Mouse (Mus musculus) A20 (cell line): Measurements from ENCODE around the gene Atg7.
A peak's percentile ranks its signal among the peaks of the same experiment; 100 is the strongest.

Source experiments
- DNase-seq: peaks from one replicate; pipeline ENCODE4 v3.0.0-alpha.2; 2011; ENCODE audit warnings: low read depth, low spot score

Atg7 gene

DNA sequence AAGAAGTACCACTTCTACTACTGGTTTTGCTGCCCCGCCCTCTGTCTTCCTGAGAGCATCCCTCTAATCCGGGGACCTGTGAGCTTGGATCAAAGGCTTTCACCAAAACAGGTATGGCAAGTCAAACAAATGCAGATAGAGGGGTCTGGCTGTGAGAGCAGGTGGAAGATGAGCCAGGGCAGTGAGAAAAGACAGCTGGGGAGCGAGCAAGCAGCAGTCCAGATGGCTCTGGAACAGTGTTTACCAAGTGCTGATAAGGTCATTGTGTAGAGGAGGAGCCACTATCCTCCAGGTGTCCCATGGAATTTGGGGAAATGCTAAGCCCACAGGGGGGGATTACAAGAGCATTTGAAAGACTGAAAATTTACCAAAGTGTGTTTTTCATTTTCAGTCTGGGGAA lies 41.5 kb downstream of the Atg7 start:
- no peak for DNase-seq

DNA sequence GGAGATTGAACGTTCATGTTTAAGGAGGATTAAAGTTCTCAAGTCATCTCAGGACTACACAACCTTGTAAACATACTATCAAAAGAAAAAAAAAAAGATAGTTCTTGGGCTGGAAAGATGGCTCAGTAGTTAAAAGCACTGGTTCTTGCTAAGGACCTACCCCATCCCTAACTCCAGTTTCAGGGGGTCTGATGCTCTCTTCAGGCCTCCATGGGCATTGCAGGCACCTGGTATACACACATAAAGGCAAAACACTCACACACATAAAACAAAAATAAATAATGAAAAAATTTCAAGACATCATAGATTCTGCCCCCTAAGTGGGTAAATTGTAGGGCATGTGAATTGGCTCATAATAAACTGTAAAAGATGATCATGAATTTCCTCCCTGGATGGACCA lies 42.5 kb downstream of the Atg7 start:
- DNase-seq, result no peak

- DNase-seq, result no peak
Observed at GRCm38 (mm10) chr6:114687035-114687434, 44.1 kb downstream of the Atg7 start.

GRCm38 (mm10) chr6:114690661-114691060 lies 47.8 kb downstream of the Atg7 start:
- no peak for DNase-seq

DNA sequence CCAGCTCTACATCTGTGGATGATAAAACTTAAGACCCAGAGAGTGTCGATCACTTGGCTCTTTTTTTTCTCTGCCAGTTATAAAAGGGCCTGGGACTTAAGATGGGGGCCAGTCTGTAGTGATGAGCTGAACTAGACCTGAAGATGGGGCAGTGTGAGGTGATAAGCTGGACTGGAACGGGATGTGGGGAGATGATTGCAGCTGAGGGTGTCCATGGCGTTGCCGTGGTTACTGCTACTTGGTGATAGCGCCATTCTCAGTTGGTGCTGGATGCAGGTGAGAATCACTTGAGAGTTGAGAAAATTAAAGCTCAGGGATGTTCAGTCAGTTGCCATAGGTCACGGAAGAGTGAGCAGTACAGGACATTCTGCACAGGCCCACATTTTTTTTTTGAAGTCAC lies 48.6 kb downstream of the Atg7 start:
- DNase-seq, result no peak

GRCm38 (mm10) chr6:114692691-114693090 lies 49.8 kb downstream of the Atg7 start:
- DNase-seq, result no peak

DNA sequence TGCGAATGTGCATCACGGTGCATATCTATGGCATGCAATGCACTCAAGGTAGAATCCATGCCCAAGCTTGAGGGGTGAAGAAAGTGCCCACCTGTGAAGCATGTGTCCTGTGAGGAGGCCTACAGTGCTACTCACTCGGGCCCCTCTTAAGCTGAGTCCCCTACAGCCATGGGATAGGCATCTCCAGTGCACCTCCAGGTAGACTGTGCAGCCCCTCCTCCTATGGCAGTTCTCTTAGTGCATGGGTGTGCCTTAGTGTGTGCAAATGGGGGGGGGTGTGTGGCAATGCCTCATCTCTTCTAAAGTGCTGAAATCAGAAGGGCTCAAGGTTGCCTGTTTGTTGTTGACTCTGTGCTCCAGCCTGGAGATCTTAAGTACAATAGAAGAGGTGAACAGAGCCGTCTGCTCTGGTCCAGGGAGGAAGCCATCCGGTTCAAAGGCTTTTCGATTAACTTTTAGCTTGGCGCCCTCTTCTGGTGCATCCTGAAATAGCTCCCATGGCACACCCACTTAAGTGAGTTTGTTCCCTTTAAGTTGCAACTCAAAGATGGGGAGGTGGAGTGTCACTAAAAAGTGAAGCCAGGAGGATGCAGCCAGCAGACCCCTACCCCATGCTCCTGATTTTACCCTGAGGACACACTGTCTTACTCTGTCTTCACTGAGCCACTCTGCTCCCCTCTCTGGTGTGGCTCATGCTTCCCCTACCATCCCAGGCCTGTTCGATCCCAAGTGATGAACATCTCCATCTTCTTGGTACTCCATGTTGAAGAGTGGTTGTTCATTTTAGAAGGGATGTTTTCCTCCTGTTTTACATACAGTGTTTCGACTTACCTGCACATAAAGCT lies 55.0 kb downstream of the Atg7 start:
- DNase-seq, result peak; percentile 65

- no peak for DNase-seq
Observed at GRCm38 (mm10) chr6:114698578-114698977, 55.7 kb downstream of the Atg7 start.

DNA sequence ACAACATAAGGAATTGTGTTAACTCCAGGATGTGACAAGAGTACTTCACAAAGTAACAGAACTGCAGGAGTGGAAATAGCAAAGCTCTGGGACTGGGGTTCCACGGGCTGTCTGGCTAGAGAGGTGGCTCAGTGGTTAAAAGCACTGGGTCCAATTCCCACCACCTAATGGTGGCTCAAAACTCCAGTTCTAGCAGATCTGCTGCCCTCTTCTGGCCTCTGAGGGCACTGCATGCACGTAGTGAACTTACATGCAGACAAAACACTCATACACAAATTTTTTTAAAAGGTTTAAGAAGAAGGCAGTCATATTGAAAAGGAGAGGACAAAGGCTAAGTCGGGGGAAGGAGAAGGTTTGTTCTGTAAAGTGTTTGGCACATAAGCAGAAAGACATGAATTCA lies 57.8 kb downstream of the Atg7 start:
- DNase-seq, result peak; percentile 45

GRCm38 (mm10) chr6:114707032-114707431 lies 64.1 kb downstream of the Atg7 start:
- DNase-seq, result no peak

DNA sequence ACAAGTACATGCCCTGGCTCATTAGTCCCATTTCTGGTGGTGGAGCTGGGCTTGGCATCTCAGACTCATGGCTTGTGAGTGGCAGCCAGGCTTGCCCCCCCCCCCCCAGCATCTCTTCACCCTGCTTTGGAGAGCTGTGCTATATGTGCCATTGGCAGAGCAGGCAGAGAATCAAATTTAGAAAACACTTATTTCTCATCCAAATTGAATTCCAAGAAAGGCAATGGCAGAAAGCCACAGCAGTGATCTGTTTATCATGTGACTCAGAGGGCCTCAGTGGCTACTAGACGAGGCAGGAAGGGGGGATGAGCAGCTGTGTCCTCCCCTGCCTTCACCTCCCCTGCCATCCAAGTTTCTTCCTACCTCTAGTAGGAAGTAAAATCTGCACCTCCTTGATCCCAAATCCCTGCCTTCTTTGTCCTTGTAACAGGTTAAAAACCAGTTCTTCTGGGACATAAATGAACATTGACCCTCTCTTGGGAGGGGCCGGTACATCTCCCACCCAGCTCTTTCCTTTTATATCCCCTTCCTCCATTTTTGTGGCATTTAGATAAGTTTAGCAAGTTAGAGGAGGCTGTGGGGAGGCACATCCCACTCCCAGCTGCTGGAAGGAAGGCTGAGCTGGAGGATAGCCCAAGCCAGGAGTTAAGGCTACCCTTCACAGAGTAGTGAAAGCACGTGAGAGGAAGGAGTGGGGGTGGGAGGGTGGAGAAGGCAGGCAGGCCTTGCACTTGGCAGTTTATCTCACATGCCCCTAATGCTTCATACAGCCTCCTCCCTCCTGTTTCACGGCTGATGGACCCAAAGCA lies 69.5 kb downstream of the Atg7 start:
- no peak for DNase-seq

DNA sequence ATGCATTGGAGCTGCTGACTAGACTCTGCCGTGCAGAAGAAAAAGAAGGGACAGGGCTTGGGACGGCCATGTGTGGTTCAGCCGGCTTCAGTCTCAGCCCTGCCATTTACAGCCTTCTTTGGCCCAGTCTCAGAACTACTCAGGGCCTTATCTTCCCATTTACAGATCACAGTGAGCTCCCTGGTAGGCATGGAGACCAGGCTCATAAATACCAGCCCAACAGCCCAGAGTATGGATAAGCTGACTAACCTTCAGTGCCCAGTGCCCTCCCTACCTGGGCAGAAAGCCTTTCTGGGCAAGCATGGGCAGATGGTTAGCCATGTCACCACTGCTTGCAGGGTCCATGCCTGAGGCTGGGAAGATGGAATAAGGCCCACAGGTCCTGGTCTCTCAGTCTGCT lies 70.6 kb downstream of the Atg7 start:
- no peak for DNase-seq

- no peak for DNase-seq
Observed at GRCm38 (mm10) chr6:114714654-114715053, 71.8 kb downstream of the Atg7 start.

- DNase-seq, result no peak
Observed at GRCm38 (mm10) chr6:114715289-114716030, 72.6 kb downstream of the Atg7 start.

- no peak for DNase-seq
Observed at GRCm38 (mm10) chr6:114719100-114719499, 76.2 kb downstream of the Atg7 start.

- no peak for DNase-seq
Observed at GRCm38 (mm10) chr6:114719665-114720064, 76.8 kb downstream of the Atg7 start.

DNA sequence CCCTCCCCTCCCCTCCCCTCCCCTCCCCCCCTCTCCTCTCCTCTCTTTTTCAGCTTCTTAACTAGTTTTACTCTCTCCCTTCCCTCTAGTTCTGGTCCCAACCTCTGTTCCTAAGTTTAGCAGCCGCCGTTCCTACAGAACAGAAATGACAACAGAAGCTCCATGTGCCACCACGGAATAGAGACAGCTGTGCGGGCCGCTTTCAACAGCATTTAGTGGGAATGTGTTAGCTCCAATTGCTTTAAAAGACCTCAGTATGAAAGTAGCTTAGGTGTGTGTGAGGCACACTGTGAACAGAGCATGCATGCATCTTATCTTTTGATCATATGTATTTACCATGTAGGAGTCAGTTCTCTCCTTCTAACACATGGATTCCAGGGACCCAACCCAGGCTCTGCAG lies 79.1 kb downstream of the Atg7 start:
- no peak for DNase-seq

DNA sequence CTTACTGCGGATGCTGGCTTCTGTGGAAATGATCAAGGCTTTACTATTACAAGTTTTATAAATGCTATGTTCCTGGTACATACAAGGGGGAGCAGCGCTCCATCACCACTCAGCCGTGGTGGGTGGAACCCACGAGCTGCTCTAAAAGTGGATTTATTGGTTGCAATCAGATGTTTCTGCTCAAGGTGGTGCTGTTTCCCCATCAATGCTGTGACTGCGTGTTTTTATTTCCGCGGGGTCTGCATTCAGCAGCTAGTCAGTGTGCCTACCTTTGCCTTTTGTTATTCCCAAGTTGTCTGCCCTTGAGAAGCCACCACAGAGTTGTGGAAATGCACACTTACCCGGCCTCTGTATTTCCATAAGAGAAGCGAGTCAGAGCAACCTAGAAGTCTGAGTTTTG lies 81.0 kb downstream of the Atg7 start:
- DNase-seq, result peak; percentile 47

- no peak for DNase-seq
Observed at GRCm38 (mm10) chr6:114724351-114724750, 81.5 kb downstream of the Atg7 start.

GRCm38 (mm10) chr6:114725147-114725575 lies 82.3 kb downstream of the Atg7 start:
- DNase-seq, result no peak

GRCm38 (mm10) chr6:114726681-114727080 lies 83.8 kb downstream of the Atg7 start:
- DNase-seq, result no peak

DNA sequence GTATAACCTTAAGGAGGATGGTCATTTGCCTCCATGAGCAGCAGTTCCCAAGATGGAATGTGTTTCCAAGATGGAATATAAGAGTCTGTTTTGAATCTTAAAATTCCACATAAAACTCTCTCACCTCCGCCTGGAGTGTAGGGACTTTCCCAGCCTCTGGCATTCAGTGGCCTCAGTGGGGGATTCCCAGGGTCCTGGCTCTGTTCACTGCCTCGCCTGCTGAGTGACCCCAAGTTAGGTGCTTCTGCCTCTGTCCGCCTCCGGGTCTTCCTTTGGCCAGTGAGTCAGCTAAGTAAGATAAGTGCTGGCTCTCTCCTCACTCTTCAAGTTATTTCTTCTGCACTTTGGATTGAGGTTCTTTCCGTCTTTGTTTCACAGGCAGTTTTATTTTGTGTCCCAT lies 90.3 kb downstream of the Atg7 start:
- no peak for DNase-seq
